Mouse (Mus musculus) frontal cortex, postnatal 25 days (tissue): ENCODE measurements around the gene BC035044.
"Not testable (repeated sequence)": the region's sequence is repeated elsewhere in the genome, so short reads cannot be mapped to it uniquely, and the experiment has no call there.

Experiments used
- DNase-seq, 2 experiments: peaks; one replicate each; pipeline ENCODE4 v3.0.0; 2022; ENCODE audit warnings: low spot score in 2 of 2

Gene BC035044

DNA sequence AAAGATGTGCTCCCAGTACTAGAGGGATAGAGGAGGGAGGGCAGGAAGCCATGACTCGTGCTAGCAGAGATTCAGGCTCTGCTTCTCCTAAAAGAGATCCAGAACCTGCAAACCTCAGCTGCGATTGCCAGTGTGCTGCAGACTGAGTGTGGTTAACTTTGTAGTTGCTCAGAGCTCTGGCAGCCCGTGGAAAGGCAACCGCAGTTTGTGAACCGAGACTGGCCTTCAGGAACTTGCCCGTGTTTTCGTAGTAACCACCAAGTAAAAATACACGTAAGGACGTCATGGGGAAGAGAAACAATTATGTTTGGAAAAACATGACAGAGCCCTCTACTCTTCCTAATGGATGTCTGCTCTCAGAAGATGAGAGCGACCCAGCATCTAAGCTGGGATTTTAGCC lies 57.9 kb downstream of the BC035044 start:
- DNase-seq: no peak

DNA sequence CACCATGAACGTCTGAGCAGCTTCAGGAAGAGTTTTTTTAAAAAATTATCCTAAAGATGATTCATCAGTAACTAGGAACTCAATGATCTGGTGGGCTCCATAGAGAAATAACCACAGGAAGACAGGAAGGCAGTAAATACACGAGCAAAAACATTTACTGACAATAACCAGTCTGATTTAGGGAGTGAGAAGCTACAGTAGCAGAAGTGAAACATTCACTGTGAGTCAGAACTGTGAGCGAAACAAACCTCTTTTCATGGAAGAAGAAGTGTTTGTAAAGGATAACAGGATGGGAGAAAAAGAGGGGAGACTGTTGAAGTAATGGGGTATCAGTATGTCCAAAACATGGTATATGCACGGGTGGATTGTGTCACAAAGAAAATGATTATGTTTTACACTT lies 61.1 kb downstream of the BC035044 start:
- DNase-seq: no peak

DNA sequence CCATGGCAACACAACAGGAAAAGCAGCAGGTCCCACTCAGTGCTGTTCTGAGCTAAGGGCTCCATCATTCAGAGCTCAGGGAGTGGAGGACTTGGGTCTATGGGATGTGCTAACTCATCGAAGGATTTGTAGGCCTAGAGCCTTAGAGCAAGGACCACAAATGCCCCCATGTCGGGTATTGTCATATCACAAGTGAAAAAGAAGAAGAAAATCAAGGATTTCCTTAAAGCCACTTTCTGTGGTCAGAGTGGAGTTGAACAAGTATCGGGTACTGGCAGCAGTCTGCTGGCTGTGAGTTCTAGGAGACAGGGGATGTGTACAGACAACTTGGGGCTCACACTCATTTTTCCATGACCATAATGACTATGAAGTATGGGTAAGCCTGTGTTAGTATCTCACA lies 64.1 kb downstream of the BC035044 start:
- no peak for DNase-seq

DNA sequence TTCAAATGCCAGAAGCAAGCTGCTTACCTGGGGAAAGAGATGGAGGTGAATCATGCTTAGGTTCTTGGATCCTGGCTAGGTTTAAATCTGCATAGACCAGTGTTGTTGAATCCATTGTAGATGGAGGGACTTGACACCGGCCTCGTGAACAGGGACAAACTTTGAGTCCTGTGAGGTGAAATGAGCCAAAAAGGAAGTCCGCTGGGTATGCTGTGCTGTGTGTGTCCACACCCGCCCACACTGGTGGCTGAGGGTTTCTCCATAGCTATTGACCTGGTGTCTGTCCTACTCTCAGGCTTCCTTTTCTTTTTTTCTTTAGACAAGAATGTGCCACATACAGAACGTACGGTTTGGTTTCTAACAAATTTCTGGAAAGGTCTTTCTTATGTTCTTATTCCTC lies 64.8 kb downstream of the BC035044 start, which contains the start of the genes Gm44511 and Klrb1b:
TSS of gene Gm44511 (minus strand) at position 184 of the 400 bp plus-strand sequence.
TSS of gene Klrb1b (minus strand) at position 200 of the 400 bp plus-strand sequence.
- no peak for DNase-seq

DNA sequence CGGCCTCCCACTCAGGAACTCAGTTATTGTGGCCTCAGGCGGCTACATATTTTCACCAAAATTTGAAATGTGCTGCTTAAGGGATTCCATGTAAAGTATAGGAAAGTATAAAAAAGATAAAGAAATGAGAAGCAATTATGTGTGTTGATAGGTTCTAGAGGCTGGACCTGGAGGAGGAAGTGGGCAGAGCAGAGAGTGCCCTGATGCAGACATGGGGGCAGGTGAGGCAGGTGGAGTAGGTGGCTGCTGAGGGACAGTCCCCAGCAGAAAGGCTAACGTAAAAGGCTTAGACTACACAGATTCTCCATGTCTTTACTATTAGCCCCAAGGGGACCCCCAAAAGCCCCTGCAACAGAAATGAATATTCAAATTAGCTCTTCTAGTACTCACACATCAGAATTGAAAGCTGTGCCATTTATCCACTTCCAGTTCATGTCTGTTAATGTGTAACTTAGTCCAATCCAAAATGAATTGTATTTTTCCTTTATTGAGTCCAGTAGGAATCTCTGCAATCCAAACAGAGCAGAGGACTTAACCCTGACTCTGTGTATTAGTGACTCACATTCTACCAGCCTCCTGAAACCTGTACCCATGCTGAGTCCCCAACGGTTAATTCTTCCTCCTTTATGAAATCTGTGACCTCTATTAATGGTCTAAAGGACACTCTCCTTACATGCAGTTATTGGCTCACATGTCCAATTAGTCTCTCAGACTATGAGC lies 72.7 kb downstream of the BC035044 start:
- DNase-seq: no peak

DNA sequence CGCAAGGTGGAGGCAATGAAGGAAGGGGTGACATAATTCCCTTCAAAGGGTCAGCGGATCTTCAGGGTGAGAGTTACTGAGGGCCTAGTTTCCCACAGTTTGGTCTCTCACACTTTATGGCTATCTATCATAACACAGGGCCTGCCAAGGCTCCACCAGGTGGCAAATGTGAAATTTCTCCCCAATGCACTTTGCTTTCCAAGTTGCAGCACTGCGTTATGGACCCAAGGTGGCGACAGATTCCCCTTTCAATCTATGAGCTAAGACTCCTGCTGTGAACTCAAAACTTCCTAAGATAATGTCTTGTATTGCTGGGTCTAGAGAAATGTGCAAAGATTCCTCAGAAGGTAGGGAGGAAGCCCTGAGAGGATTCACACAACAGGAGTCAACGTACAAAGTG lies 82.4 kb downstream of the BC035044 start:
- no peak for DNase-seq

DNA sequence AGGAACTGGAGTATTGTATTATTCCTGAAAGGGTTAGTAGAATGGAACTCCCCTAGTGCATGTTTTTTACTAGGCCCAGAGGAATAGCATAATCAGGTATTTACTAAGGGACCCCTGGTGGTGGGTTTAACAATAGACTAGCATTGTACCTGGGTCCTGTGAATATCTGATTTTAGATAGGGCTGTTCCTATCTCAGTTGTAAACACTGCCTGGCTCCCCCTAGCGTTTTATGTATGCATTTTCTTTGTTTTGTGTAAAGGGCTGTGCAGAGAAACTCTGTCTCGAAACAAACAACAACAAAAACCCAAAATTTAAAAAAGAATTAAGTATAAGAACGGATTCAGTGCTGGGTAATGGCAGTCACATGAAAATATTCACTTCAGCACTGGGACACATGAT lies 83.9 kb downstream of the BC035044 start:
- no peak for DNase-seq

DNA sequence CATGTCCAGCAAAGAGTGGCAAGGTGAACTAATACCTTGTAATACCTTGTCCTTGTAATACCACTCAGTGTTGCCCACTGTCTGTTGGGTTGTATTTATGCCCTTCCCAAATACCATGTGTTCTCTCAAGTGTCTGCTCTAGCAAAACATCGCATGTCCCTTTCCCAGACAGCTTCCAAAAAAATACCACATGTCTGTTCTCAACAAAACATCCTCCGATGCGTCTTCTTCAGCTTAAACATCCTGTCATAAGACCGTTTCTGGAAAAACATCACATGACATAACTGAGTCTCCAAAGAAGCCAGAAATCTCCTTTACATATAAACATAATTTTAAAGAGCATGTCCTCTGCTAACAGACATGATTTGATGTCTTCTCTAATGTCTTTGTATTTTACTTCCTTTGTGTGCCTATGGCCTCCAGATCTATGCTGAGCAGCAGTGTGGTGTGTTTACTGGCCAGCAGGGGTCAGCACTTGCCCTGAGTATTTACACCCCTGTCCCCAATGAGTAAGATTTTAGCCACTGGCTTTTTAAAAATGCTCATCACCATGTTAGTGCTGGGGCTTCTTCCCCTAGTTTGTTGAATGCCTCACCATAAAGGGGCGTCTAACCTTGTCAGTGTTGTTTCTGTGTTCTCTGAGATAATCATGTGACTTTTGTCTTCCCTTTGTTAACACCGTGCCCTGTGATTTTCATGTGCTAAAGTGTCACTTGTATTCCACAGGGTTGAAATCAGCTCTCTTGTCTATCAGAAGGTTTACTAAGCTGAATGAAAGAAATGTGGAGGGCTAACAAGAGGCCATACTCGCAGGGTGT lies 85.9 kb downstream of the BC035044 start:
- peak in 1 of 2 experiments; percentile 26 for DNase-seq

DNA sequence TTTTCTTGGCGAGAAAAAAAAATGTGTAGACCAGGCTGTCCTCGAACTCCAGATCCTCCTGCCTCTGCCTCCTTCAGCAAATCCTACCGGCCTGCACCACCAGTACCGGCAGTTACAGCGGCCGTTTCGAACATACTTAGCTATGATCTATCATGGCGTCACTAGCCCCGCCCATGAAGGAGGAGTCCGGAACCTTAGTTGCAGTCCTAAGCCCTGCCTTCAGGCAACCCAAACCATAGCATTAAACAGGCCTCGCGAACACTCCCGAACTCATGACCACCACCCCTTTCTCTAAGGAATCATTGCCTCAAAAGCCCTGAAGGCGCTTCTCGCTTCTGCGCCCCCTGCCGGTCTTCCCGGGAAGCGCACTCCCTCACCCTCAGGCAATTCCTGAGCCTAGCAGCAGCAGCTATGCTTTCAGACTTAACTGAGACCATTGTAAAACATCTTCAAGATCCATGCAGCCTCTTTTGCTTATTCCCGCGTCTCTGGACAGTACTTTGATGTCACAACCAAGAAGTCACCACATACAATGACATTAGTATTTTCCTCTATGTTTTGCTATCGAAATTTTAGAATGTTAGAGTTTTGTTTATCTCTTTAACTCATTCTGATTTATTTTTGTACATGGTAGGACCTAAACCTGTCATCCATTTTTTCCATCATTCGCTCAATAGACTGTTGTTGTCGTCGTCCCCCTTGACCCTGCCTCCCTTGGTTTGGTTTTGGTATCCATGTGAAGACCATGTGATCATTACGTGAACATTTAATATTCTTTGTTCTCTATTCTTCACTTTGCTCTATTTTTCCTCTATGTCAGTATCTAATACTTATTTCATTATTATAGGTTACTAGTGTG lies 87.7 kb downstream of the BC035044 start:
- peak; percentile 98 for DNase-seq

DNA sequence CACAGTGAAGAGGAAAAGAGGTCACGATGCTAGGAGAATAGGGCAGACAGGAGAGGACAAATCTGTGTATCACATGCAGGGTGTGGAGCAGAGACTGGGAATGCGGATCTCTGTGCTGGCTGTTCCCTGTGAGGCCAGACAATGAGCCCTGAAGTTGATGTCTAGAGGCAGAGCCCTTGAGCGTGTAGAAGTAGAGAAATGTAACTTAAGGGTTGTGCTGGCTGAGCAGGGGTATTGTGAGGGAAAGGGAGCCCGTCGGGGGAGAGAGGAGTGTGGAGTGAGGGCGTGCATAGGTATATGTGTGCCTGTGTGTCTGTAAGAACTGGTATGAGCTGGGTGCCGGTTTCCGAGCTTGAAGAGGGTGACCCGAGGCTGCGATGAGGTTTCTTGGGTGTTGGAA lies 88.4 kb downstream of the BC035044 start:
- DNase-seq: peak; percentile 35 to 40

DNA sequence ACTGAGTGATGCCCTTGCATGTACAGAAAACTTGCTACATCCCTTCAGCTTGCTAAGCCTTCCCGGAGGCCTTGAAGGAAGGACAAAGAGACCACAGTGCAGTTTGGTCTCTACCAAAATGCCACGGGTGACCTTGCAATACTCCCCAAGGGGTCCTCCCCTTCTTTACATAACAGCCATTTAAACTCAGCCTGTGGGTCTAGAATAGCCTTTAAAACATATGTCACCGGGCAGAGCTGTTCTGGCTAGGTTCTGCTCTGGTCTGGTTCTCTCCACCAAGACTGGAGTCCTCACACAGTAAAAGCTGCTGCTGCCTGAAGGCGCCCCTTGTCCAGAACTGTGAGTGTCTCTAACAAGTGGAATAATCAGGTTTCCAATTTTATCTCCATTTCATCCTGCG lies 90.2 kb downstream of the BC035044 start:
- DNase-seq: not testable (repeated sequence)

DNA sequence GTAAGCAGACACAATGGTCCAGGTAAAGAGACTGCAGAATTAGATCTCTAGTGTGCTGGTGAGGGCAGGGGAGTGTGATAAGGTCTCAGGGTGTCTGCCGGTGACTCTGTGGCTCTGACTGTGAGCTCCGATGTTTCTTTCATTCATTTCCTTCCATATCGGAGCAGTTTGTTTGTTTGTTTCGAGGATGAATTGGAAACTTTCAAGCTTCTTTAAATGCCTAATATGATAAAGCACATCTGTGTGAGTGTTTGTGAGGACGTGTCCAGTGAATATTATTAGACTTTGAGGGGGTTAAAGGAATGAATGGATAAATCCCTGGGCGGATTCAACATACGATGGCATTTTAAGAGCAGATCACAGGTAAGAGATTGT lies 91.0 kb downstream of the BC035044 start:
- DNase-seq: no peak

DNA sequence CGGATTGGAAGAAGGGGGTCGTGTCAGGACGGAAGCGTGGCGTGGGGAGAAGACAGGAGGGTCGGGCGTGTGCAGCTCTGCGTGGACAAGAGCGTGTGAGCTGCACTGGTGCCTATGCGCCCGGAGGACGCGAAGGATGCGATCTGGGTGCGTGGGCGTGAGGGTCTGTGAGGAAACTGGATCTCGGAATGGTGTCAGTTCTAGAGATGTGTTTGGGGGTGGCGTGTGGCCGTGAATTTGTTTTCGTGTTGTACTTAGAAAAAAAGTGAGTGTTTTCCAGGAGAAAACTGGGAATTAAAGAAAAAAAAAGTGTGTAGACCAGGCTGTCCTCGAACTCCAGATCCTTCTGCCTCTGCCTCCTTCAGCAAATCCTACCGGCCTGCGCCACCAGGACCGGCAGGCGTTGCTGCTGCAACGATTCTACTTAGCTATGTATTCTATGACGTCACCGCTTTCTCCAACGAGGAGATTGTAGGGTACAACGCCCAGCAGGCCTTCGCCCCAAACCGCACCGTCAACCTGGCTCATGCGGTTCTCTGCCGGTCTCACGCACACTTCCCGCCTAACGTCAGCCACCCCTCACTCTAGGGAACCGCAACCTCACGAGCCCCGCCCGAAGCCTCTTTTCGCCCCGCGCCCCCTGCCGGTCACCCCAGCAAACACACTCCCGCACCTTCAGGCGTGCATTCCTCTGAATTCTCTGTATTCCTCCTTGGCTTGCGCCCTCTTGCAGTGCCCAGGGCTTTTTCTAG lies 91.6 kb downstream of the BC035044 start:
- peak; percentile 85 to 86 for DNase-seq
